Mouse (Mus musculus) forebrain, embryonic 11.5 days (tissue): ENCODE results near the gene Gpr18. TPM values are rescaled to one million over a fixed set of nuclear protein-coding genes. Genes with fewer than 3 reads are reported as not detected.

Experiments
- ATAC-seq: fragments of 200-750 bp; cut with Nextera tagmentation; replicated peaks from 2 replicates; pipeline ENCODE4 v1.8.0; 2017; ENCODE audit warnings: moderate TSS enrichment; ENCODE audit not compliant: low FRiP score
- DNase-seq: peaks from one replicate; pipeline ENCODE4 v3.0.0-alpha.2; 2017; ENCODE audit warnings: low spot score
- H3K27ac ChIP-seq: fragments of 300-500 bp; sonication (generic); 2 replicates; pipeline ENCODE4 v1.5.1; 2014; ENCODE audit warnings: low read depth, low read length
- H3K27me3 ChIP-seq: fragments of 300-500 bp; sonication (generic); 2 replicates; pipeline ENCODE4 v1.6.1; 2014; ENCODE audit warnings: mild to moderate bottlenecking, low read length, mixed read lengths; ENCODE audit not compliant: control insufficient read depth, insufficient read depth
- H3K36me3 ChIP-seq: fragments of 300-500 bp; sonication (generic); 2 replicates; pipeline ENCODE4 v1.6.1; 2014; ENCODE audit warnings: mild to moderate bottlenecking, low read length, moderate library complexity, mixed read lengths; ENCODE audit not compliant: control insufficient read depth, insufficient read depth
- H3K4me1 ChIP-seq: fragments of 300-500 bp; sonication (generic); replicated peaks from 2 replicates; pipeline ENCODE4 v1.6.1; 2014; ENCODE audit warnings: low read length, mixed read lengths; ENCODE audit not compliant: control insufficient read depth, insufficient read depth
- H3K4me2 ChIP-seq: fragments of 300-500 bp; sonication (generic); 2 replicates; pipeline ENCODE4 v1.6.1; 2014; ENCODE audit warnings: low read depth, mild to moderate bottlenecking, low read length, moderate library complexity, mixed read lengths; ENCODE audit not compliant: severe bottlenecking
- H3K4me3 ChIP-seq: fragments of 300-500 bp; sonication (generic); 2 replicates; pipeline ENCODE4 v1.5.1; 2014; ENCODE audit warnings: low read depth, low read length
- H3K9ac ChIP-seq: fragments of 300-500 bp; sonication (generic); 2 replicates; pipeline ENCODE4 v1.6.1; 2014; ENCODE audit warnings: low read length
- H3K9me3 ChIP-seq: fragments of 300-500 bp; sonication (generic); 2 replicates; pipeline ENCODE4 v1.6.1; 2016; ENCODE audit warnings: low read length, mixed read lengths; ENCODE audit not compliant: control insufficient read depth
- WGBS: fragments of 180-500 bp; shearing (Covaris S2); extraction: QIAGEN DNeasy Blood & Tissue Kit; methylation state at CpG from one replicate; pipeline ENCODE4 v1.1.7; 2014; 5-methylcytosine and 5-hydroxymethylcytosine counted together
- polyA plus RNA-seq: library from polyadenylated mRNA; unstranded; fragments of >200 nt; fragmentation: Nextera tagmentation; extraction: Ambion mirVana; gene quantifications from 2 replicates; pipeline ENCODE4 v1.2.1, GENCODE M21; 2014

Gpr18 gene
- polyA plus RNA-seq, 1 experiment from 2014 or later: 0.49 TPM

- Histone ChIP-seq H3K4me3 (no peak overlapping the region), H3K4me1 (no peaks in the 10 kb centered on the region), H3K27me3 (no peaks in the 10 kb centered on the region), H3K27ac (no peak overlapping the region), H3K9ac (no peak overlapping the region), H3K4me2 (no peak overlapping the region), H3K36me3 (no peaks in the 10 kb centered on the region), H3K9me3 (no peaks in the 10 kb centered on the region)
- ATAC-seq (no peak), DNase-seq (no peak)
- WGBS: 72% methylated on average over 6 of the region's 6 CpGs
These were observed 19.2 kb downstream of the Gpr18 start for GRCm38 (mm10) chr14:121896126-121897090.

- no peak overlapping the region for H3K4me2 ChIP-seq
- H3K4me1 ChIP-seq: no peaks in the 10 kb centered on the region
- H3K27me3 ChIP-seq: no peaks in the 10 kb centered on the region
- DNase-seq (no peak), ATAC-seq (no peak)
- H3K36me3 ChIP-seq: no peaks in the 10 kb centered on the region
- no peak overlapping the region for H3K9ac ChIP-seq
- no peaks in the 10 kb centered on the region for H3K9me3 ChIP-seq
- WGBS: 91% methylated on average over 4 of the region's 4 CpGs
- no peak overlapping the region for H3K27ac ChIP-seq
- H3K4me3 ChIP-seq: no peak overlapping the region
These were observed 20.3 kb downstream of the Gpr18 start for GRCm38 (mm10) chr14:121895316-121895715.

- Histone ChIP-seq H3K27me3 (no peaks in the 10 kb centered on the region), H3K4me2 (no peak overlapping the region), H3K9me3 (no peaks in the 10 kb centered on the region), H3K4me3 (no peak overlapping the region), H3K4me1 (no peaks in the 10 kb centered on the region), H3K9ac (no peak overlapping the region), H3K36me3 (no peaks in the 10 kb centered on the region), H3K27ac (no peak overlapping the region)
- 74% methylated on average over 5 of the region's 5 CpGs for WGBS
- ATAC-seq (no peak), DNase-seq (no peak)
These were observed 21.0 kb downstream of the Gpr18 start for GRCm38 (mm10) chr14:121894511-121895135.

- Histone ChIP-seq H3K9ac (no peak overlapping the region), H3K4me2 (no peak overlapping the region), H3K9me3 (no peaks in the 10 kb centered on the region), H3K27me3 (no peaks in the 10 kb centered on the region), H3K4me3 (no peak overlapping the region), H3K36me3 (no peaks in the 10 kb centered on the region), H3K27ac (no peak overlapping the region), H3K4me1 (no peaks in the 10 kb centered on the region)
- ATAC-seq (no peak), DNase-seq (no peak)
- WGBS: 90% methylated on average over 6 of the region's 6 CpGs
These were observed 21.8 kb downstream of the Gpr18 start for GRCm38 (mm10) chr14:121893747-121894146.

GRCm38 (mm10) chr14:121884150-121884797 lies 31.3 kb downstream of the Gpr18 start:
- H3K4me2 ChIP-seq: no peak overlapping the region
- 85% methylated on average over 6 of the region's 6 CpGs for WGBS
- no peak overlapping the region for H3K27ac ChIP-seq
- no peaks in the 10 kb centered on the region for H3K36me3 ChIP-seq
- H3K4me1 ChIP-seq: 0 out of 2 replicates have a peak, but pooled peaks cover 5% of the 10 kb centered on the region
- H3K27me3 ChIP-seq: no peaks in the 10 kb centered on the region
- no peak for ATAC-seq
- H3K9me3 ChIP-seq: no peaks in the 10 kb centered on the region
- DNase-seq: no peak
- H3K9ac ChIP-seq: no peak overlapping the region
- H3K4me3 ChIP-seq: no peak overlapping the region

GRCm38 (mm10) chr14:121881211-121881610 lies 34.4 kb downstream of the Gpr18 start:
- Histone ChIP-seq H3K36me3 (no peaks in the 10 kb centered on the region), H3K9ac (no peak overlapping the region), H3K9me3 (no peaks in the 10 kb centered on the region), H3K27ac (no peak overlapping the region), H3K4me1 (peaks cover 5% of the 10 kb centered on the region; the same call in 1 of the 2 replicates), H3K27me3 (no peaks in the 10 kb centered on the region), H3K4me2 (no peak overlapping the region), H3K4me3 (no peak overlapping the region)
- DNase-seq: no peak
- ATAC-seq: no peak
- WGBS: 88% methylated on average over 7 of the region's 7 CpGs

- H3K4me2 ChIP-seq: peak overlapping the region; percentile 95
These were observed 36.2 kb downstream of the Gpr18 start for GRCm38 (mm10) chr14:121879266-121879840.

GRCm38 (mm10) chr14:121878859-121879206 lies 36.7 kb downstream of the Gpr18 start:
- H3K4me2 ChIP-seq: peak overlapping the region; percentile 95
- peak overlapping the region; percentile 94 for H3K9ac ChIP-seq
- no peaks in the 10 kb centered on the region for H3K36me3 ChIP-seq
- ATAC-seq: no peak
- no peak for DNase-seq
- H3K27ac ChIP-seq: peak overlapping the region; percentile 63; the same call in 1 of the 2 replicates
- peaks cover 5% of the 10 kb centered on the region; the same call in 1 of the 2 replicates for H3K4me1 ChIP-seq
- 1% methylated on average over 27 of the region's 27 CpGs for WGBS
- no peaks in the 10 kb centered on the region for H3K9me3 ChIP-seq
- H3K4me3 ChIP-seq: peak overlapping the region; percentile 92
- no peaks in the 10 kb centered on the region for H3K27me3 ChIP-seq

More at GRCm38 (mm10) chr14:121879266-121879840, 36.2 kb downstream of the Gpr18 start:
- no peak overlapping the region for H3K27ac ChIP-seq
- 22% methylated on average over 16 of the region's 16 CpGs for WGBS
- DNase-seq (no peak), ATAC-seq (no peak)
- no peaks in the 10 kb centered on the region for H3K9me3 ChIP-seq
- no peaks in the 10 kb centered on the region for H3K27me3 ChIP-seq
- peaks cover 5% of the 10 kb centered on the region; the same call in 1 of the 2 replicates for H3K4me1 ChIP-seq
- peak overlapping the region; percentile 94 for H3K9ac ChIP-seq
- H3K36me3 ChIP-seq: no peaks in the 10 kb centered on the region
- peak overlapping the region; percentile 92 for H3K4me3 ChIP-seq
